Mouse (Mus musculus) heart, embryonic 16.5 days (tissue): ENCODE data around the gene Ngfr. TPM values are rescaled to one million over a fixed set of nuclear protein-coding genes. Genes with fewer than 3 reads are reported as not detected.

Experiments used
- ATAC-seq: fragments of 200-750 bp; cut with Nextera tagmentation; replicated peaks from 2 replicates; pipeline ENCODE4 v1.8.0; 2017; ENCODE audit warnings: moderate number of reproducible peaks; ENCODE audit not compliant: insufficient read depth, low FRiP score; ENCODE audit errors: extremely low read depth
- H3K27ac ChIP-seq: fragments of 300-500 bp; sonication (generic); 2 replicates; pipeline ENCODE4 v1.5.1; 2014; ENCODE audit warnings: mild to moderate bottlenecking, low read length, control low read depth, moderate library complexity
- H3K27me3 ChIP-seq: fragments of 300-500 bp; sonication (generic); 2 replicates; pipeline ENCODE4 v1.6.1; 2014; ENCODE audit warnings: low read length, mixed read lengths; ENCODE audit not compliant: control insufficient read depth, insufficient read depth
- H3K36me3 ChIP-seq: fragments of 300-500 bp; sonication (generic); 2 replicates; pipeline ENCODE4 v1.6.1; 2014; ENCODE audit not compliant: control insufficient read depth, insufficient read depth
- H3K4me1 ChIP-seq: fragments of 300-500 bp; sonication (generic); 2 replicates; pipeline ENCODE4 v1.6.1; 2014; ENCODE audit warnings: low read length, mixed read lengths; ENCODE audit not compliant: control insufficient read depth, insufficient read depth
- H3K4me2 ChIP-seq: fragments of 300-500 bp; sonication (generic); 2 replicates; pipeline ENCODE4 v1.6.1; 2014; ENCODE audit warnings: low read depth, mild to moderate bottlenecking, control low read depth, low read length
- H3K4me3 ChIP-seq: fragments of 300-500 bp; sonication (generic); 2 replicates; pipeline ENCODE4 v1.5.1; 2014; ENCODE audit warnings: mild to moderate bottlenecking, control low read depth, low read length
- H3K9ac ChIP-seq: fragments of 300-500 bp; sonication (generic); 2 replicates; pipeline ENCODE4 v1.6.1; 2014; ENCODE audit warnings: low read length, control low read depth
- H3K9me3 ChIP-seq: fragments of 300-500 bp; sonication (generic); replicated peaks from 2 replicates; pipeline ENCODE4 v1.6.1; 2016; ENCODE audit warnings: low read length; ENCODE audit not compliant: control insufficient read depth
- WGBS: fragments of 180-500 bp; shearing (Covaris S2); extraction: QIAGEN DNeasy Blood & Tissue Kit; methylation state at CpG from one replicate; pipeline ENCODE4 v1.1.7; 2014; 5-methylcytosine and 5-hydroxymethylcytosine counted together
- polyA plus RNA-seq: library from polyadenylated mRNA; unstranded; fragments of >200 nt; fragmentation: Nextera tagmentation; extraction: Ambion mirVana; gene quantifications from 2 replicates; pipeline ENCODE4 v1.2.1, GENCODE M21; 2015

The Ngfr gene
- polyA plus RNA-seq, 1 experiment from 2014 or later = 5.3 TPM

DNA sequence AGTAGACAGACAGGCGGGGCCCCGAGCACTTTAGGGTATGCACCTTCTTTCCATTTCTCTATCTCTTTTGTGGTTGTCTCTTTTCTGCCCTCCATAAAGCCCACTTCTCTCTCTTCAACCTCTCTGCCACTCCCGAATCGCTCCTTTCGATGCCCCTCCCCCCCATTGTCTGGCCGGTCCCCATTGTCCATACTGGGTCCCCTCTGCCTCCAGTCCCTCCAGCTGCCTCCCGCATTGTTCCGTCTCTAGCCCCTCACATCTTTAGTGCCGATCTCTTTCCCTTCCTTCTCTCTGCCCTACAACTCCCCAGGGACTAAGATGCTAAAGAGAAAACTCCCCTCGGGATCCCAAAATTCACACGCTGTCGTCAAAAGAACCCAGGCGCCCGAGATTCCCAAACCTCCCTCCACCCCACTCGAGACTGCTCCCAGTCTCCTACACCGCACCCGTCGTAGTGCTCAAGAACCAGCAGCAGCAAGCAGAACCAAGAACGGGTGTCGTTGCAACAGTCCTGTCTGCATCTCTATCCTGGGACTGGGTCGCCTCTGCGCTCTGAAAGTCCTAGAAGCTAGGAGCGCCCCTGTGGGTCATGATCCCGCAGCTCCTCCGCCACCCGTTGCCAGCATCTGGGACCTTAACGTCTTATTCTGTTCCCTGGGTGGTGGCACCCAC is 648 bp downstream of the Ngfr start:
- Histone ChIP-seq H3K4me1 (peaks cover 21% of the 10 kb centered on the region), H3K9me3 (no peaks in the 10 kb centered on the region), H3K4me3 (peak overlapping the region; percentile 48), H3K36me3 (no peaks in the 10 kb centered on the region), H3K27me3 (peaks cover 83% of the 10 kb centered on the region), H3K27ac (no peak overlapping the region), H3K9ac (peak overlapping the region; percentile 54; the same call in 1 of the 2 replicates), H3K4me2 (peak overlapping the region; percentile 68)
- ATAC-seq = no peak
- 2% methylated on average over 27 of the region's 27 CpGs for WGBS

DNA sequence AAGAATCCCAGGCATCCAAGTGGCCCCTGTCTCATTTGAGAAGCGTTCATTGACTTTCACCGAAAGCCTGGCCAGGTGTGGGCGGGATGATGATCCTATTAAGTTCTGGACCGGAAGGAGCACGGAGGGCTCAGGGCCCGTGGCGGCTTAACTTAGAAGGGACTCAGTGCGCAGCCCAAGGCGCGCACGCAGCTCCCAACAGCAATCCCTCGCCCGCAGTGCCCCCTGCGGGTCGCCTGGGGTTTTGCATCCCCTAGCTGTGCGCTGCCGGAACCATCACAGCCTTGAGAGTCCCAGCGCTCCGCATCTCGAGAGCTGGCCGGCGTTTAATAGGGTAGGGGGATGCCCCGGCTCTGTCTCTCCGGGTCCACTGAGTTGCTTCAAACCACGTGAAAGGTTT is 1.4 kb downstream of the Ngfr start:
- under 1% methylated on average over 25 of the region's 25 CpGs for WGBS
- no peak overlapping the region for H3K9ac ChIP-seq

DNA sequence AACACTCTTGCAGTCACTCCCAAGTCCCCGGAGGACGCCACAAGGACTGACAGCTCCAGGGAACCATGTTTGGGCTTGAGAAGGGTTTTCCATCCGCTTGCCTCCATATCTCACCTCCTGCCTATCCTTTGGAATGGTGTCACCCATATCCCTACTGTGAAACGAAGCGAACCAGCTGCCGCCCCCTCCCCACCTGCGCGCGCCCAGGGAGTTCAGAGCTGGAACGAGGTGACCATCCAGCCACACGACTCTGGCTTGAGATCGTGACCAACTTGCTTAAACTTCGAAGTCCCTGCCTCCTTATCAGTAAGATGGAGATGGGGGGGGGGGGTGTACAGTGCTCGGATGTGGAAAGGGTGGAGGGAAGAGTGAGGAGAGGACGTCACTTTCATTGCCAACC is 1.9 kb downstream of the Ngfr start:
- under 1% methylated on average over 15 of the region's 15 CpGs for WGBS
- no peaks in the 10 kb centered on the region for H3K36me3 ChIP-seq
- H3K9ac ChIP-seq = no peak overlapping the region
- no peak overlapping the region for H3K27ac ChIP-seq
- ATAC-seq = no peak
- H3K4me1 ChIP-seq = peaks cover 21% of the 10 kb centered on the region
- H3K4me2 ChIP-seq = peak overlapping the region; percentile 68
- peak overlapping the region; percentile 48 for H3K4me3 ChIP-seq
- H3K27me3 ChIP-seq = peaks cover 85% of the 10 kb centered on the region
- H3K9me3 ChIP-seq = no peaks in the 10 kb centered on the region

More for the DNA sequence above, 1.4 kb downstream of the Ngfr start:
- peak; percentile 39; the same call in 1 of the 2 replicates for ATAC-seq
- Histone ChIP-seq H3K36me3 (no peaks in the 10 kb centered on the region), H3K9me3 (no peaks in the 10 kb centered on the region), H3K4me3 (peak overlapping the region; percentile 48), H3K4me2 (peak overlapping the region; percentile 68), H3K27ac (no peak overlapping the region), H3K27me3 (peaks cover 83% of the 10 kb centered on the region), H3K4me1 (peaks cover 21% of the 10 kb centered on the region)

DNA sequence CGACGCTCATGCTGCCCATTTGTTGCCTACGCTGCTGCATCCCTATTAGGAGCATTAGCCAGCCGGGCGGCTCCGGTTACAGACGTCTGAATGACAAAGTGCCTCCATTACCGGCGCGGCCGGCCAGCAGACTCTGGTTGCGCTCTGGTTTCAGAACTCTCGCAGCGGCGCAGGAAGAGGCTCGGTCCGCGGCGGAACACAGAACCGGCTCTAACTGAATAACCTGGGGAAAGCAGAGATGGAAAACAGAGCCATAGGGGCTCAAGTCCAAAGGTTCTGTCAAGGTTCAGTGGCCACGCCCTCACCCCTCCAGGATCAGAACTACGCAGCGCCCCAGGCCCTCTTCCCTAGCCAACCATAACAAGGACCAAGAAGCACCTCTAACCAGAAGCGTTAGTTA is 2.3 kb downstream of the Ngfr start:
- Histone ChIP-seq H3K4me2 (peak overlapping the region; percentile 68), H3K27me3 (peaks cover 85% of the 10 kb centered on the region), H3K27ac (no peak overlapping the region), H3K9ac (no peak overlapping the region), H3K4me1 (peaks cover 21% of the 10 kb centered on the region), H3K9me3 (no peaks in the 10 kb centered on the region), H3K4me3 (peak overlapping the region; percentile 48), H3K36me3 (no peaks in the 10 kb centered on the region)
- ATAC-seq = no peak
- 1% methylated on average over 24 of the region's 24 CpGs for WGBS

DNA sequence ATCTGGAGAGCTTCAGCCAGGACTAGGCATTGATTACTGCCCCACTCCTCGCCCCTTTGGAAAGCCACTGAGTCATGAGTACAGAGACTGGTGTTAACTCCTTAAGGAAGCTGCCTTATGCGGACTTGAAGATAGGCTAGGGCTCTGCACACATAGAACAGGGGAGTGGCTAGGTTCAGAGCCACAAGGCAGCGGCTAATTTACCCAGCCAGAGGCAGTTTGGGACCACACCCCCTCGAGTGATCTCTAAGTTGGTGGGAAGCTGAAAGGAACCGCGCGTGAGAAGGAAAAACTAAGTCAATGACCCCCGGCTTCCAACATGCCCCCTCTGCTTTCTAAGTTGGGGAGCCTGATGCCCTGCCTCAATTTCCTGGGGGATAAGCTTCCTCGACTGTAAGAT is 2.9 kb downstream of the Ngfr start:
- WGBS = 14% methylated on average over 9 of the region's 9 CpGs
- Histone ChIP-seq H3K9ac (no peak overlapping the region), H3K27ac (no peak overlapping the region), H3K9me3 (no peaks in the 10 kb centered on the region), H3K27me3 (peaks cover 86% of the 10 kb centered on the region), H3K4me3 (no peak overlapping the region), H3K36me3 (no peaks in the 10 kb centered on the region), H3K4me1 (peaks cover 21% of the 10 kb centered on the region), H3K4me2 (no peak overlapping the region)
- no peak for ATAC-seq

DNA sequence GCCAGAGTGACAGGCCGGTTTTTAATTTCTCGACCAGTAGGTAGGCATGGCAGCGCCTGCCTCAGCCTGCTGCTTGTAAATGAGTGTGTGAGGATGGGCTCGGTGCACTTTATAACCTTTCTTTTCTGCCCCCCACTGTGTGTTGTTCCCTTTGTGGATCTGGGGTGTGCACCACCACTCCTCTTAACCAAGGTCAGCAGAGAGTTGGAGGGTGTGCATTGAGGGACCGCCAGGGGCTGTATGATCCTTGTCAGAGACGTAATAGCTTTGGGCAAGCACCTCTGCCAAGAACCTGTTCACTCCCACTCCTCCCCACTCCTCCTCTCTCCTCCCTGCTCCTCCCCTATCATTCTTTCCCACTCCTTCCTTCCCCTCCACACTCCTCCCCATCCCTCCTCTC is 4.1 kb downstream of the Ngfr start:
- no peak overlapping the region for H3K4me3 ChIP-seq
- no peaks in the 10 kb centered on the region for H3K36me3 ChIP-seq
- H3K9me3 ChIP-seq = no peaks in the 10 kb centered on the region
- no peak overlapping the region for H3K9ac ChIP-seq
- H3K4me2 ChIP-seq = no peak overlapping the region
- H3K27me3 ChIP-seq = peaks cover 92% of the 10 kb centered on the region
- H3K4me1 ChIP-seq = peaks cover 21% of the 10 kb centered on the region
- no peak for ATAC-seq
- no peak overlapping the region for H3K27ac ChIP-seq
- 52% methylated on average over 6 of the region's 6 CpGs for WGBS

DNA sequence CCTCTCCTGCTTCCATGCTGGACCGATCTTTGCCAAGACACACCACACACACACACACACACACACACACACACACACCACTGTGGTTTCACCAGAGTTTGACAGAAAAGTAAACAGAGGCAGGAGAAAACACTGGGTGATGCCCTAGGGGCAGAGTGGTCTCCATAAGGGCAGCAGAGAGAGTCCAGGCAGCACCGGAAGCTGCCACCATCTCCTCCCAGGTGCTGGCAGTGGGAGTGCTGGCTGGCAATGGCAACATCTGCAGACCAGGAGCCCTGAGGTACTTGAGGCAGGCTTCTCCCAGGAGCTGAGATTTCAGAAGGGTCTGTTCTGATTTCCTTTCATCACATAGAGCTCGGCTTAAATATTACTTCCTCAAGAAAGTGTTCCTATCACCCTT is 5.3 kb downstream of the Ngfr start:
- H3K9me3 ChIP-seq = no peaks in the 10 kb centered on the region
- peaks cover 92% of the 10 kb centered on the region for H3K27me3 ChIP-seq
- no peak overlapping the region for H3K4me2 ChIP-seq
- H3K4me3 ChIP-seq = no peak overlapping the region
- no peak for ATAC-seq
- H3K27ac ChIP-seq = no peak overlapping the region
- no peaks in the 10 kb centered on the region for H3K36me3 ChIP-seq
- H3K4me1 ChIP-seq = peaks cover 19% of the 10 kb centered on the region
- H3K9ac ChIP-seq = no peak overlapping the region
- 35% methylated on average over 3 of the region's 3 CpGs for WGBS

DNA sequence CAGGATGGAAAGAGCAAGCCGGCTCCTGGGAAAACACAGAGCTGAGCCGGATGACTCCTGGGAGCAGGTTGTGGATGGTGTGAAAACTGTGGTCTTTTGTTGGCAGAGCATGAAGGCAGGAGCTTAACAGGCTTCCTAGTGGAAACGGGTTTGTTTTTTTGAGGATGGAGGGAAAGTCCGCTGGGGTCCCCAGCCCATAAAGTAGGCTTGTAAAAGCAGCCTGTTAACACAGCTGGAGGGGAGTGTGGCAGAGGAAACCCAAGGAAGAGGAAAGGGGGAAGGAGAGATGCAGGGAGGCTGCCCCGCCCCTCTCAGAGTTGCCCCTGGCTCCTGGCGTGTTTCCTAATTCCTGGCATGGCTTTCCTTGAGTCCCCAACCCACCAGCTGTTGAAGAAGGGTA is 8.1 kb downstream of the Ngfr start:
- H3K9me3 ChIP-seq = no peaks in the 10 kb centered on the region
- ATAC-seq = no peak
- peaks cover 6% of the 10 kb centered on the region for H3K4me1 ChIP-seq
- 27% methylated on average over 6 of the region's 6 CpGs for WGBS
- no peaks in the 10 kb centered on the region for H3K36me3 ChIP-seq
- H3K27me3 ChIP-seq = peaks cover 76% of the 10 kb centered on the region
- no peak overlapping the region for H3K27ac ChIP-seq
- no peak overlapping the region for H3K4me2 ChIP-seq
- H3K4me3 ChIP-seq = no peak overlapping the region
- no peak overlapping the region for H3K9ac ChIP-seq

DNA sequence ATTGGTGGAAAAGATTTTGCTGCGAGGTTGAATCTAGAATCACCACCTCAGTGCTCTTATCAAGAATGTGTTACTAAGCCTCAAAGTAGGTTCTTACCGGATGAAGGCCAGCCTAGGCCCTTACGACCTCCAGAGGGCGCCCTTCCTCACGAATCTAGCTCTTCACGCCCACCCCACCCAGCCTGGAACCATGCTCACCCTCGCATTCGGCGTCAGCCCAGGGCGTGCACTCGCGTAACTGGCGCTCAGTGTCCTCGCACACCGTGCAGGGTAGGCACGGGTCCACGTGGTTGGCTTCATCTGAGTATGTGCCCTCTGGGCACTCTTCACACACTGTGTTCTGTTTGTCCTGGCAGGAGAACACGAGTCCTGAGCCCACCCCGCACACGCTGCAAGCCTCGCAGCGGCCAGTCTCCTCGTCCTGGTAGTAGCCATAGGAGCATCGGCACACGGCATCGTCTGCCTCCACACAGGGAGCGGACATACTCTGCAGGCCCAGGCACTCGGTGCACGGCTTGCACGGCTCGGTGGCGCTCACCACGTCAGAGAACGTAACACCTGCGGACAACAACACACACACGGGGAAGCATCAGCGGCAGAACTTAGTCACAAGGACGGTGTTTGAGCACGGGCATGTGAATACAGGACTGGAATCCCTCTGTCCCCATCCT is 9.6 kb downstream of the Ngfr start:
- Histone ChIP-seq H3K9me3 (no peaks in the 10 kb centered on the region), H3K36me3 (no peaks in the 10 kb centered on the region), H3K9ac (no peak overlapping the region), H3K4me3 (no peak overlapping the region), H3K4me1 (peaks cover 6% of the 10 kb centered on the region), H3K27me3 (peaks cover 63% of the 10 kb centered on the region), H3K27ac (no peak overlapping the region), H3K4me2 (peak overlapping the region; percentile 10; the same call in 1 of the 2 replicates)
- 0 out of 2 replicates have a peak, but pooled peaks have one; percentile 28 for ATAC-seq
- WGBS = 21% methylated on average over 39 of the region's 39 CpGs
